19 mouse cellular contexts compared by ENCODE assay signal in genomic region chr8:6801076-6801475, GRCm38 (mm10).
A peak's percentile ranks its signal among the peaks of the same experiment; 100 is the strongest.
DNase-seq lines count a peak whose midpoint lies in the region; ATAC-seq and TF ChIP-seq lines count a peak whose summit lies in the region.
"Had no signal": no experiment of that assay in that cellular context is flagged by ENCODE, and none has a peak within 500 bp of the region (broad histone marks: within the 10 kb centered on the region; RNA-seq: fewer than 3 reads in every experiment).

No protein-coding gene starts in this region.

- no peaks in the 10 kb centered on the region for H3K27me3 ChIP-seq in forebrain, embryonic 14.5 days (replicated peaks; ENCODE audit: control insufficient read depth, insufficient read depth, low read length)
- H3K27me3 ChIP-seq in forebrain, embryonic 10.5 days (ENCODE audit: poor library complexity, severe bottlenecking), result no peaks in the 10 kb centered on the region
- H3K27me3 ChIP-seq in forebrain, postnatal 0 days (ENCODE audit: insufficient read depth, low read length), result no peaks in the 10 kb centered on the region
- H3K27me3 ChIP-seq: embryonic facial prominence, embryonic 12.5 days; Patski had no signal

- no peak overlapping the region for H3K4me2 ChIP-seq in forebrain, embryonic 14.5 days (ENCODE audit: low read length)
- no peak overlapping the region for H3K4me2 ChIP-seq in forebrain, postnatal 0 days (ENCODE audit: low read depth)
- H3K4me2 ChIP-seq: embryonic facial prominence, embryonic 12.5 days had no signal

- peak; percentile 30 for DNase-seq in forebrain, embryonic 14.5 days (ENCODE audit: low spot score)
- no peak for DNase-seq in forebrain, embryonic 10.5 days (ENCODE audit: extremely low spot score, low spot score)
- peak; percentile 46 for DNase-seq in Muller cell, postnatal 12 days (ENCODE audit: inconsistent ontology term)
- peak; percentile 45 for DNase-seq in brain, embryonic 14.5 days (ENCODE audit: low read depth)
- no peak for DNase-seq in forebrain, postnatal 0 days
- no peak for DNase-seq in kidney, adult 8-10 months
- no peak for DNase-seq in thymus, adult 18-20 months
- DNase-seq: adrenal gland, adult 8-10 months; adrenal gland, postnatal 14 days; adrenal gland, postnatal 36 days; cerebellum, adult 11 months; cerebellum, adult 18-20 months; cerebellum, adult 8-10 months; cerebellum, adult 9-11 months; cerebellum, postnatal 14 days had no signal

- H3K9me3 ChIP-seq in forebrain, embryonic 14.5 days (replicated peaks; ENCODE audit: control insufficient read depth, low read length), result no peaks in the 10 kb centered on the region
- no peaks in the 10 kb centered on the region for H3K9me3 ChIP-seq in forebrain, embryonic 10.5 days
- H3K9me3 ChIP-seq in forebrain, postnatal 0 days (ENCODE audit: low read length), result no peaks in the 10 kb centered on the region
- H3K9me3 ChIP-seq: embryonic facial prominence, embryonic 10.5 days; embryonic facial prominence, embryonic 12.5 days had no signal

- no peak for TF ChIP-seq CTCF in brain, embryonic 14.5 days (IDR thresholded peaks at IDR 0.05; ENCODE audit: borderline replicate concordance, extremely low read depth, insufficient read depth, insufficient read length)
- no peak for TF ChIP-seq CTCF in forebrain, postnatal 0 days (IDR thresholded peaks at IDR 0.05; ENCODE audit: low read depth)

- H3K9ac ChIP-seq in forebrain, embryonic 14.5 days (ENCODE audit: low read length), result no peak overlapping the region
- no peak overlapping the region for H3K9ac ChIP-seq in forebrain, postnatal 0 days
- H3K9ac ChIP-seq: embryonic facial prominence, embryonic 12.5 days had no signal

- H3K27ac ChIP-seq in forebrain, embryonic 14.5 days (ENCODE audit: low read depth, low read length), result no peak overlapping the region
- H3K27ac ChIP-seq in forebrain, embryonic 10.5 days, result no peak overlapping the region
- H3K27ac ChIP-seq in forebrain, postnatal 0 days (ENCODE audit: low read depth, low read length), result no peak overlapping the region
- H3K27ac ChIP-seq: embryonic facial prominence, embryonic 10.5 days; embryonic facial prominence, embryonic 12.5 days had no signal

- H3K4me3 ChIP-seq in forebrain, embryonic 14.5 days (ENCODE audit: low read depth, low read length), result no peak overlapping the region
- no peak overlapping the region for H3K4me3 ChIP-seq in forebrain, embryonic 10.5 days
- no peak overlapping the region for H3K4me3 ChIP-seq in forebrain, postnatal 0 days (ENCODE audit: low read depth, low read length)
- H3K4me3 ChIP-seq: embryonic facial prominence, embryonic 10.5 days; embryonic facial prominence, embryonic 12.5 days had no signal

- no peaks in the 10 kb centered on the region for H3K4me1 ChIP-seq in forebrain, embryonic 14.5 days (ENCODE audit: control insufficient read depth, insufficient read depth, low read length)
- H3K4me1 ChIP-seq in forebrain, embryonic 10.5 days, result no peaks in the 10 kb centered on the region
- H3K4me1 ChIP-seq in forebrain, postnatal 0 days (ENCODE audit: insufficient read depth), result no peaks in the 10 kb centered on the region
- H3K4me1 ChIP-seq: embryonic facial prominence, embryonic 10.5 days; embryonic facial prominence, embryonic 12.5 days had no signal

- TF ChIP-seq POLR2A in brain, embryonic 14.5 days (IDR thresholded peaks at IDR 0.05; ENCODE audit: borderline replicate concordance, extremely low read depth, insufficient read depth, insufficient read length, poor library complexity, severe bottlenecking), result no peak

- no peak for ATAC-seq in forebrain, embryonic 14.5 days
- peak; percentile 50; the same call in 1 of the 2 replicates for ATAC-seq in forebrain, postnatal 0 days
- ATAC-seq: activated CD4-positive, CD25-positive, alpha-beta regulatory T cell, adult 4 months; Patski had no signal

- H3K36me3 ChIP-seq in forebrain, embryonic 14.5 days (ENCODE audit: control insufficient read depth, insufficient read depth, low read length), result no peaks in the 10 kb centered on the region
- no peaks in the 10 kb centered on the region for H3K36me3 ChIP-seq in forebrain, embryonic 10.5 days (replicated peaks)
- H3K36me3 ChIP-seq in forebrain, postnatal 0 days (ENCODE audit: insufficient read depth), result no peaks in the 10 kb centered on the region
- H3K36me3 ChIP-seq: embryonic facial prominence, embryonic 10.5 days; embryonic facial prominence, embryonic 12.5 days had no signal

Comparison
In these comparisons a context has a peak if more than half of its experiments do, and no peak if none do; other contexts are left out.
1. DNase-seq: peak in forebrain, embryonic 14.5 days (single experiment), Muller cell, postnatal 12 days (single experiment) and brain, embryonic 14.5 days (single experiment); none in forebrain, embryonic 10.5 days (single experiment), forebrain, postnatal 0 days (single experiment), kidney, adult 8-10 months (0 of 2) and thymus, adult 18-20 months (0 of 2).